Mouse (Mus musculus) layer of hippocampus, adult 8-10 months (tissue): ENCODE results near the gene Stip1. TPM values are rescaled to one million over a fixed set of nuclear protein-coding genes. Genes with fewer than 3 reads are reported as not detected.
"Not testable (repeated sequence)": the region's sequence is repeated elsewhere in the genome, so short reads cannot be mapped to it uniquely, and the experiment has no call there.

Experiments
- DNase-seq, 2 experiments: peaks; one replicate each; pipeline ENCODE4 v3.0.0; 2022; ENCODE audit warnings: low spot score in 2 of 2
- total RNA-seq, 4 experiments: library from RNA; stranded (reverse); gene quantifications; 2 replicates each; pipeline ENCODE4 v1.2.4; 2022

Gene Stip1
- total RNA-seq, 4 experiments from 2014 or later = 155 to 228 (median 191) TPM

DNA sequence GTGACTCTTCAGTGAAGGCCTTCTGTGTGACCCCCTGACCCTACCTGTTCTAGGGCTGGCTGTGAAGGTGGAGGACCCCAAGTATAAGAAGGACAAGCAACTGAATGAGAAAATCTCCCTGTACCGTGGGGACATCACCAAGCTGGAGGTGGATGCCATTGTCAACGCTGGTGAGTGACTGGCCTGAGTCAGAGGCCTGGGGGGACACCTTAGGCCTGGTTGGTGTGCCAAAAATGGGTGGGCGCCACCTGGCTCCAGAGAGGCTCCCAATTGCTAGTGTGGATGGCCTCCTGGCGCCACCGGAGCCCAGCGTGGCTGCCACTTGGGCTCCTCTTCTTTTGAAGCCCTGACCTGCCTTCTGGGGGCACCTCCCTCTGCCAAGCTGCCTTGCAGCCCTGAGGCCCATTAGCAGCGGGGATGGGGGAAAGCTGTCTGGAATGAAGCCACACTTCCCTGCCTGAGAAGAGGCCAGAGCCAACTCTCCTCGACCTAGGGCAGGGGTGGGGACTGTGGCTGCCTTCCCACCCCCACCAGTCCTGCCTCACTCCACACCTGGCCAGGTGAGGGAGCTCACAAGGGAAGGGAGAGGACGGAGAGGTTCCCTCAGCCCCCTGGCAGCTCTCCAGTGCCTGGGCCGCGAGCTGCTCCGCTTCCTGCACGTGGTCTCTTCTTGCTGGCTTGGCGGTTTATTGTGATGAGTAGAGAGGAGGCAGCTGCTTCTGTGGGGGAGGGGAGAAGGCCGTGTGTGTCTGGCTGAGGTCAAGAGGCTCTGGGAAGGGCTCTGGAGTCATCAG, 26.5 kb upstream of the Stip1 start:
- no peak for DNase-seq

DNA sequence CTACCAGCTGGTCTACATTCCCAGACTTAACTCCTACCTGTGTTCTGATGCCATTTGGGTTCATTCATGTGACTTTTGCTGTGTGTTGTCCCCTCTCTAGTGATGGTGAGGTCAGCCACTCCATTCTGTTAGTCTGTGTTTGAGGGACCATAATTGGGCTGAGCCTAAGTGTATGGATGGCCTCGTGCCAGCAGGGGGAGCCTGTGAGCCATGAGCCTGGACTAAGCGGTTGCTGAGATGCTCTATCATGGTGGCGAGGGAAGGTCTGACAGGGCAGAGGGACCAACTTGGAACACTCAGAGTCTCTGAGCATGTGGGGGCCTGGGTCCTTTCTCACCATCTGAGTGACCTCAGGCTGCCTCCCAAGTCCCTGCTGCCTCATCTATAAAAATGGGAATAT, 24.8 kb upstream of the Stip1 start:
- peak; percentile 60 to 80 for DNase-seq

GRCm38 (mm10) chr19:7062916-7063315, 23.1 kb upstream of the Stip1 start:
- DNase-seq = no peak

- no peak for DNase-seq
Observed at GRCm38 (mm10) chr19:7062110-7062509, 22.3 kb upstream of the Stip1 start.

DNA sequence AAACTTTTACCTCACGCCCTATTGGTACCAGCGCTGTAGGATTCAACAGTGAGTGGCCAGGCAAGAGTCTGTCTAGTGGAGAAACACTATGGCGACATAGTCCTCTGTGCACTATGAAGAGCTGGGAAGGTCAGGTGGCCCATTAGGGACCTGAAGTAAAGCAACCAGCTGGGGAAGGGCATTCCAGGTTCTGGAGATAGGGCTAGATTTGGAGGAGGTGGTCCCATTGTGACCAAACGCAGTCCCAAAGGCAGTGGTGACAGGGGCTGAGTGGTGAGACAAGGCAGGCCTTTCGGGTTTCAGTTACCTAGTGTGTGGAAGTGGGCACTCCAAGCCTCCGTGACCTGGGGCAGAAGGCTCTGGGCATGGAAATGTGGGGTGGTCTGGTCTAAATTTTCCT, 18.8 kb upstream of the Stip1 start:
- no peak for DNase-seq

GRCm38 (mm10) chr19:7057722-7058207, 18.0 kb upstream of the Stip1 start:
- peak; percentile 67 to 75 for DNase-seq

DNA sequence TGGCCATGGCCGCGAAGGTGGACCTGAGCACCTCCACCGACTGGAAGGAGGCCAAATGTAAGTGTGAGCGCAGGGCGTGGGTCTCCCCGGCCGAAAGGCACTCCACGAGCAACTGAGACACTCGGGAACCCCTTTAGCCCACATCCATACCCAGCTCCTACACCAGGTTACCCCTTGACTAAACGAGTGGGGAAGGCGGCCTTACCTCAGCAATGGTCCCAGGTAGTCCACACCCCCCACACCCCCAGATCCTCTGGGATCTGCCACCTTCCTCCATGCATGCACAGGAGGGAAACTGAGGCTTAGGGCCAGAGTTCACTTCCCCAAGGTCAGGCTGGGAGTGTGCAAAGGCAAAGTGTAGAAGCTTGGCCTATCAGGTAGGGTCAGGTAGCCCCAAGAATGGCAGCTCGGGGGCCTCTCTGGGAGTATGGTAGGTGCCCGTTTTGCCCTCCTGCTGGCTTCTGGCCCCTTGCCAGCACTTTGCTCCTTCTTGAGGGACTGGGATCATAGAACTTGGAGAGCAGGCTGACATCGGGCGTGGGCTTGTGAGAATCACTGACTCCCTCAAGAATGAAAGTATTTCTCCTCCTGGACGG, 17.5 kb upstream of the Stip1 start:
- peak in 1 of 2 experiments; percentile 42 for DNase-seq

GRCm38 (mm10) chr19:7056248-7057087, 16.7 kb upstream of the Stip1 start, which contains the start of gene Macrod1:
TSS of gene Macrod1 (plus strand) at chr19:7056810.
- DNase-seq = peak; percentile 80

DNA sequence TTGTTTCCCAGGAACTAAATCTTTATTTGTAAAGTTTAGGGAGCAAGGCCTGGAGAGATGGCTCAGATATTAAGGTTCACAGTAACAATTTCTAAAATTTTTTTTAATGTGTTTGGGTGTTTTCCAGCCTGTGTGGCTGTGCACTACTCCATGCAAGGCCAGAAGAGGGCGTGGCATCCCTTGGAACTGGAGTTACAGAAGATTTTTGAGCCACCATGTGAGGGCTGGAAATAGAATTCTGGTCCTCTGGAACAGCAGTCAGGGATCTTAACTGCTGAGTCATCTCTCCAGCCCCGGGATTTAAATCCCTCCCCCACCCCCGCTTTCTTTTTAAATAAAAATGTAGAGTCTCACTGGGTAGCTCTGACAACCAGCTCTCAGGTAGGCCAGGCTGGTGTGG, 15.4 kb upstream of the Stip1 start:
- DNase-seq = no peak

GRCm38 (mm10) chr19:7054772-7055171, 15.0 kb upstream of the Stip1 start:
- DNase-seq = no peak

GRCm38 (mm10) chr19:7053382-7053781, 13.6 kb upstream of the Stip1 start:
- DNase-seq = not testable (repeated sequence)

DNA sequence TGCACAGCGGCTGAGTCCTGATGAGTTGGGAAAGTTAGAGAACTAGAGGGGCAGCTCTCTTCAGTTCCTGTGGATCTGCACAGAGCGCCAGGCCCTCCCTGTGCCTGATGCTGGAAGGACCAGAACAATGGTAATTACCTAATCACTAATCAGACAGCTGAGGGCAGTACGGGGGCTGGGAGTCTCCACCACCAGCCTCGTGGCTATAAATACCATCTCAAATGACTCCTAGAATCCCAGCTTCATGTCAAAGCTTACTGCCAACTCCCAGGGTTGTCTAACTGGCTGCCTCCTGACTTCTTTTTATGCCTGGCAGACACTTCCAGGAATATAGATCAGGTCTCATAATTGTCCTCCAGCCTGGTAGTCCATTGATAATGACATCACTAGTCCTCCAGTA, 4.9 kb upstream of the Stip1 start:
- no peak for DNase-seq

DNA sequence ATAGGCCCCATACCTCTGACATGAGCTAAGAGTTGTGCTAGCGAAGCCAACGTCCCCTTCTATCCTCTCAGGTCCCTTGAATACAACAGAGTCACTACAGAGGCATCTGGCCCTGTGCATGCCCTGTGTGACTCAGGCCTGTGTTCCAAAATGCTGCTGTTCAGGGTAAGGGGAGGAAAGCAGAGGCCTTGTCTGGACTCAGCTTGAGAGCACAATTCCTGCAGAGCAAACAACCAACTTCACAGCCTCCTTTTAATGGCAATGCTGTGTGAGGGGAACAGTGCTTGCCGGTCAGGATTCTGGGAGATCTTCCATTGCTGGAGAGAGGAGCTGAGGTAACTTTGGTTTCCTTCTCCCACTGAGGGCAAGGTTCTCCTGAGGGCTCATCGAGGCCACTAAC, 4.5 kb upstream of the Stip1 start:
- DNase-seq = no peak

GRCm38 (mm10) chr19:7041171-7041570, 1.4 kb upstream of the Stip1 start:
- no peak for DNase-seq

DNA sequence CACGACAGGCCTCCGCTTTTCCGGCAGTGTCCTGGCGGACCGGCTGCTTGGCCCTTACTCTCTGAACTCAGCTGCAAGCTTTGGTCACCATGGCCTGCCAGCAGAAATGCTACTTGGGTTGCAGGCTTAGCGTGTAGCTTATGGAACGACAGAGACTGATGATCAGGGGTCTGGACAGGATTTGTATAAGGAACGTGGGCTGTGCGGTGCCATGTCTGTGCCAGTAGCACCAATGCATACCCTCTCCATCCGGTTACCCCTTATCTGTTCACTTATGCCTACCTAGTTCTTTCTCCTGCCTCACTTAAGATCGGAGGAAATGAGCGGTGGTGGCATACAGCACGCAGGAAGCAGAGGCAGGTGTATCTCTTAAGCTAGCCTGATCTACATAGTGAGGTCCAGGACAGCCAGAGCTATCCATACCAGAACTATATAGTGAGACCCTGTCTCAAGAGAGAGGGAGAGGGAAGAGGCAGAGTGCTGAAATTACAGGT, 917 bp upstream of the Stip1 start:
- no peak for DNase-seq

- DNase-seq = peak; percentile 49 to 50
Observed at GRCm38 (mm10) chr19:7039088-7039720, 563 bp downstream of the Stip1 start.

GRCm38 (mm10) chr19:7034006-7034405, 5.8 kb downstream of the Stip1 start:
- no peak for DNase-seq

DNA sequence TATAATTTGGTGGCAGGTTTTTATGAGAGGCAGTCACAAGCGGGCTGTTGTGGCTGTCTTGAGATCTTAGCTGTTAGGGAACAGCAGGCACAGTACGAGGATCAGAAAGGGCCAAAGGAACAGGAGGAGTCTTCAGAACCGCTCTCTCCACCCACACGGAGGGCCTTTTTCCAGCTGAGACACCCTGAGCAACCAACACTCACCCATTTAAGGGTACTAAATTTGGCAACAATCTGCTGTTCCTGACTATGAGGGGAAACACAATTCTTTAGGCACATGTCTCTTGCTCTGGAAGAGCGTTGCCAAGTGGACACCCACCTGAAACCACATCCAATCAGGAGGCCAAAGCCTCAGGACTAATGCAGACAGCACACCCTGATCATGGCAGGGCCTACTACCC, 10.2 kb downstream of the Stip1 start:
- peak; percentile 32 to 40 for DNase-seq

- DNase-seq = no peak
Observed at GRCm38 (mm10) chr19:7020224-7020641, 19.5 kb downstream of the Stip1 start.

DNA sequence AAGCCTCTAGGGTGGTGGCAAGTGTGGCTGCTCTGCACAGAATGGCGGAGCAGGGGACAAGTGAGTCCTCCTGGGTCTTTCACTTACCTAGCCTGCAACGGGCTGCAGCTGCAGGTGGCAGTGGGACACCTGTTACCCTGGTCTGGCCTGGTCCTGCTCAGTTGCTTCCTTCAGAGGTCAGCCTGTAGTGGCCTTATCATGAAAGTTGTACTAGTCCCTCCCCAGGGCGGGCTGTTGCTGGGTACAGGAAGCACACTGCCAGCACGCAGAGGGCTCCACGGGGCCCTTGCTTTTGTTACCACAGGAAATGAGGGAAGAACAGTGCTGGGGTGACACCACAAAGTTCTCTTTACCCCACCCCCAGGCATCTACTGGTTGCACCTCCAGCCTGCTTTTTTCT, 20.6 kb downstream of the Stip1 start, which contains the start of gene Fermt3:
Gene Fermt3, minus strand, starts transcription at position 279 of the 400 bp plus-strand sequence.
- DNase-seq = no peak

DNA sequence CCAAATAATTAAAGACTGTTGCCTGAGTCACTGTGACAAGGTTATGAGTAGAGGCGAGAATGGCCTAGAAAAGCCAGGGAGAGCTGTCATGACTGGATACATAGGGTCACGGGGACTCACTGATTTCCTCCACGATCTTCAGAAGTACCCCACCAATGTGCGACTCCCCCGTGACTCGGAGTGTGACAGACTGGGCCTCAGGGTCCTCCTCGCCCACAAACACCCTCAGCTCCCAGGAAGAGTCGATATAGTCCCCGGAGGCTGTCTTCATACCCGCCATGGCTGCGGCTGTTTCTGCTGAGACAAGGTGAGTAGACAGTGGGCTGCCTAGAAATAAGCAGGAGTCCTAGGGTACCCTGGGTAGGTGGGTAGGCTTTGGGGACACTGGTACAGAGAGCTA, 21.2 kb downstream of the Stip1 start:
- no peak for DNase-seq
